Comparison of ENCODE assay signal across 20 mouse cellular contexts in the genomic region with DNA sequence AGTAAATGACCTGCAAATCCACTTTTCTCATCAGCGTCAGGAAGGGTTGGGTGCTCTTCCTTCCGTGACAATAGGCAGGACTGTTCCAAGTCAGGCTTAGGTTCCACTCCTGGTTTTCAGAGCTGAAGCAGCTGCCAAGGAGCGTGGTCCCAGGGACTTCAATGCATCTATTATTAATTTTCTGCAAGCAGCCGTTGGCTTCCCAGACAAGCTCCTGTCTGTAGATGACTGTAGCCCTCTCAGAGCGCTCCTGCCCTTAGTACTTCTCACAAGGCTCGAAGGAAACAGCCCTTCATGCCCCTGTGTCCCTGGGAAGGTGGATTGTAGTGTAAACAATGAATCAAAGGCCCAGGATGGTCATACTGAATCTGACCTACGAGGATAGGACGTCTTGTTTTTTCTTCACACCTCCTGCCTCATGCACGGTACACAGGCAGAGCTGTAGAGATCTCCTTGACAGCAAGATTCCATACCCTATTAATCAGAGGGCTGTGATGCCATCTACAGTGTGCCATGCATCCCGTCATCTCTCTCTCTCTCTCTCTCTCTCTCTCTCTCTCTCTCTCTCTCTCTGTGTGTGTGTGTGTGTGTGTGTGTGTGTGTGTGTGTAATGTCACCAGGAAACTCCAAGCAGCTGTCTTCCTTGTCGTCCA.
DNase-seq lines count a peak whose midpoint lies in the region; ATAC-seq and TF ChIP-seq lines count a peak whose summit lies in the region.
"Had no signal": no experiment of that assay in that cellular context is flagged by ENCODE, and none has a peak within 500 bp of the region (broad histone marks: within the 10 kb centered on the region; RNA-seq: fewer than 3 reads in every experiment).

No protein-coding gene starts in this region.

- WGBS in heart, adult 2 months, result 38% methylated on average over 11 of the region's 11 CpGs
- 30% methylated on average over 11 of the region's 11 CpGs for WGBS in lung, embryonic 16.5 days
- 49% methylated on average over 11 of the region's 11 CpGs for WGBS in embryonic facial prominence, embryonic 14.5 days
- WGBS in midbrain, embryonic 16.5 days, result 47% methylated on average over 11 of the region's 11 CpGs

- no peak overlapping the region for H3K27ac ChIP-seq in heart, adult 2 months
- no peak overlapping the region for H3K27ac ChIP-seq in lung, embryonic 16.5 days (ENCODE audit: low read length)
- no peak overlapping the region for H3K27ac ChIP-seq in embryonic facial prominence, embryonic 14.5 days (replicated peaks; ENCODE audit: low read depth, low read length)
- H3K27ac ChIP-seq in midbrain, embryonic 16.5 days (ENCODE audit: low read length), result no peak overlapping the region
- H3K27ac ChIP-seq in left cerebral cortex, adult 2 months, result no peak overlapping the region
- H3K27ac ChIP-seq: embryonic facial prominence, embryonic 12.5 days; heart, embryonic 13.5 days had no signal

- no peak for TF ChIP-seq CTCF in heart, adult 2 months (IDR thresholded peaks at IDR 0.05)
- no peak for TF ChIP-seq CTCF in left cerebral cortex, adult 2 months (IDR thresholded peaks at IDR 0.05)

- peak in 1 of 2 experiments; percentile 9 for DNase-seq in heart, adult 2 months
- DNase-seq in heart, postnatal 4 days, result no peak
- DNase-seq in lung, postnatal 36 days, result no peak
- DNase-seq in embryonic facial prominence, embryonic 14.5 days (ENCODE audit: low spot score), result peak; percentile 70
- no peak for DNase-seq in right cerebral cortex, postnatal 36 days (ENCODE audit: low spot score in 2 of 2)
- DNase-seq in left cerebral cortex, adult 2 months (ENCODE audit: extremely low spot score in 1 of 2, low spot score in 2 of 2), result no peak
- DNase-seq: adrenal gland, adult 8-10 months; B cell, adult 2 months; cerebellum, adult 8-10 months; heart, postnatal 36 days; liver; lung, adult 18-20 months; right cerebral cortex, postnatal 4 days; thymus, postnatal 36 days had no signal

- H3K27me3 ChIP-seq in heart, adult 2 months (ENCODE audit: control insufficient read depth, insufficient read depth, low read length), result no peaks in the 10 kb centered on the region
- H3K27me3 ChIP-seq in lung, embryonic 16.5 days (ENCODE audit: control insufficient read depth, insufficient read depth, low read depth, low read length), result no peaks in the 10 kb centered on the region
- no peaks in the 10 kb centered on the region for H3K27me3 ChIP-seq in embryonic facial prominence, embryonic 14.5 days (replicated peaks; ENCODE audit: control insufficient read depth, insufficient read depth, low read length)
- H3K27me3 ChIP-seq in midbrain, embryonic 16.5 days (ENCODE audit: control insufficient read depth, insufficient read depth, low read depth, low read length), result no peaks in the 10 kb centered on the region
- H3K27me3 ChIP-seq: embryonic facial prominence, embryonic 12.5 days; megakaryocyte, embryonic 14.5 days had no signal

- intact Hi-C loops in heart, adult 2 months (cut with DNase I), result loop anchor here (5.0 kb wide), 1 partner anchor 85 kb away; no protein-coding TSS in a partner anchor
- intact Hi-C loops in left cerebral cortex, adult 2 months (cut with DNase I), result no loop called here

- no peak for TF ChIP-seq POLR2A in heart, adult 2 months (IDR thresholded peaks at IDR 0.05; ENCODE audit: insufficient read depth, low read depth, low read length)

- no peaks in the 10 kb centered on the region for H3K9me3 ChIP-seq in lung, embryonic 16.5 days (ENCODE audit: control insufficient read depth, low read length)
- H3K9me3 ChIP-seq in embryonic facial prominence, embryonic 14.5 days (ENCODE audit: control insufficient read depth, low read length), result no peaks in the 10 kb centered on the region
- H3K9me3 ChIP-seq in midbrain, embryonic 16.5 days (replicated peaks; ENCODE audit: control insufficient read depth, low read length, poor library complexity, severe bottlenecking), result no peaks in the 10 kb centered on the region
- H3K9me3 ChIP-seq: embryonic facial prominence, embryonic 12.5 days; heart, embryonic 13.5 days; megakaryocyte, embryonic 14.5 days had no signal

- H3K4me3 ChIP-seq in heart, adult 2 months, result no peak overlapping the region
- H3K4me3 ChIP-seq in lung, embryonic 16.5 days (ENCODE audit: low read length), result no peak overlapping the region
- H3K4me3 ChIP-seq in embryonic facial prominence, embryonic 14.5 days (ENCODE audit: low read depth, low read length), result no peak overlapping the region
- no peak overlapping the region for H3K4me3 ChIP-seq in midbrain, embryonic 16.5 days (ENCODE audit: low read depth, low read length)
- no peak overlapping the region for H3K4me3 ChIP-seq in left cerebral cortex, adult 2 months
- H3K4me3 ChIP-seq: embryonic facial prominence, embryonic 12.5 days; heart, embryonic 13.5 days; megakaryocyte, embryonic 14.5 days had no signal

- H3K79me2 ChIP-seq in heart, adult 2 months (replicated peaks; ENCODE audit: control insufficient read depth, insufficient read depth, low read length), result no peaks in the 10 kb centered on the region

- H3K36me3 ChIP-seq in heart, adult 2 months (ENCODE audit: control insufficient read depth, insufficient read depth, low read length), result no peaks in the 10 kb centered on the region
- H3K36me3 ChIP-seq in lung, embryonic 16.5 days (ENCODE audit: control insufficient read depth, insufficient read depth, low read length), result no peaks in the 10 kb centered on the region
- H3K36me3 ChIP-seq in embryonic facial prominence, embryonic 14.5 days (ENCODE audit: control insufficient read depth, insufficient read depth, low read length), result no peaks in the 10 kb centered on the region
- no peaks in the 10 kb centered on the region for H3K36me3 ChIP-seq in midbrain, embryonic 16.5 days (ENCODE audit: control insufficient read depth, insufficient read depth, low read length)
- H3K36me3 ChIP-seq: embryonic facial prominence, embryonic 12.5 days; heart, embryonic 13.5 days had no signal

- H3K9ac ChIP-seq in heart, adult 2 months (ENCODE audit: low read depth, low read length), result no peak overlapping the region
- H3K9ac ChIP-seq in lung, embryonic 16.5 days (ENCODE audit: low read length), result no peak overlapping the region
- no peak overlapping the region for H3K9ac ChIP-seq in embryonic facial prominence, embryonic 14.5 days (ENCODE audit: low read depth, low read length)
- no peak overlapping the region for H3K9ac ChIP-seq in midbrain, embryonic 16.5 days (ENCODE audit: low read depth, low read length)
- H3K9ac ChIP-seq: embryonic facial prominence, embryonic 12.5 days; heart, embryonic 13.5 days had no signal

- H3K4me1 ChIP-seq in heart, adult 2 months (ENCODE audit: control insufficient read depth, insufficient read depth, low read length), result peaks cover 3% of the 10 kb centered on the region
- peaks cover 6% of the 10 kb centered on the region; the same call in 1 of the 2 replicates for H3K4me1 ChIP-seq in lung, embryonic 16.5 days (replicated peaks; ENCODE audit: control insufficient read depth, insufficient read depth, low read length)
- peaks cover 25% of the 10 kb centered on the region; the same call in 1 of the 2 replicates for H3K4me1 ChIP-seq in embryonic facial prominence, embryonic 14.5 days (ENCODE audit: control insufficient read depth, insufficient read depth, low read length)
- no peaks in the 10 kb centered on the region; the same call in 1 of the 2 replicates for H3K4me1 ChIP-seq in midbrain, embryonic 16.5 days (ENCODE audit: control insufficient read depth, insufficient read depth, low read length)
- H3K4me1 ChIP-seq: megakaryocyte, embryonic 14.5 days had no signal

- ATAC-seq in lung, embryonic 16.5 days (ENCODE audit: low read depth), result 0 out of 2 replicates have a peak, but pooled peaks have one; percentile 20
- peak; percentile 38; the same call in 1 of the 2 replicates for ATAC-seq in embryonic facial prominence, embryonic 14.5 days (ENCODE audit: low read depth)
- peak; percentile 30; the same call in 1 of the 2 replicates for ATAC-seq in midbrain, embryonic 16.5 days
- ATAC-seq: intestine, postnatal 0 days had no signal

- H3K4me2 ChIP-seq in lung, embryonic 16.5 days (ENCODE audit: low read depth, low read length), result no peak overlapping the region
- H3K4me2 ChIP-seq in embryonic facial prominence, embryonic 14.5 days (ENCODE audit: low read depth, low read length), result no peak overlapping the region
- H3K4me2 ChIP-seq in midbrain, embryonic 16.5 days (ENCODE audit: low read length), result no peak overlapping the region
- H3K4me2 ChIP-seq: embryonic facial prominence, embryonic 12.5 days; heart, embryonic 13.5 days had no signal

- 0 out of 2 replicates have a peak, but pooled peaks have one; percentile 25 for TF ChIP-seq EP300 in heart, adult 2 months (IDR thresholded peaks at IDR 0.05; ENCODE audit: insufficient read depth, low read depth, low read length)
